Mouse (Mus musculus) left cerebral cortex, postnatal 14 days (tissue): Measurements from ENCODE around the gene Pmf1. TPM values are rescaled to one million over a fixed set of nuclear protein-coding genes. Genes with fewer than 3 reads are reported as not detected.

ENCODE experiments used
- DNase-seq, 2 experiments: peaks; one replicate each; pipeline ENCODE4 v3.0.0; 2021 to 2022; ENCODE audit warnings: low spot score in 2 of 2, mixed read lengths in 1 of 2
- intact Hi-C: fragments of 180-260 bp; cut with DNase I; formaldehyde crosslinking; loops from one replicate; pipeline ENCODE4 v1.15.1; 2025
- microRNA-seq, 2 experiments: library from miRNA; unstranded; fragments of <30 nt; microRNA quantifications; one replicate each; pipeline ENCODE4 v1.2.0; 2022
- total RNA-seq, 2 experiments: library from RNA; stranded (reverse); gene quantifications; 2 replicates each; pipeline ENCODE4 v1.2.3; 2021

Pmf1 gene
- total RNA-seq, 2 experiments from 2014 or later = 5.7 to 7.8 TPM

- no peak for DNase-seq
- intact Hi-C loops = no loop called here
These were observed 45.8 kb downstream of the Pmf1 start, which contains the start of gene Paqr6 for GRCm38 (mm10) chr3:88364337-88364736. Gene Paqr6, plus strand, starts transcription at chr3:88364584.

- intact Hi-C loops = no loop called here
- DNase-seq = peak in 1 of 2 experiments; percentile 39
These were observed 46.4 kb downstream of the Pmf1 start for GRCm38 (mm10) chr3:88363700-88364099.

GRCm38 (mm10) chr3:88361612-88362313 lies 48.4 kb downstream of the Pmf1 start:
- no peak for DNase-seq
- intact Hi-C loops = no loop called here

- DNase-seq = no peak
- intact Hi-C loops = no loop called here
These were observed 49.0 kb downstream of the Pmf1 start for GRCm38 (mm10) chr3:88361096-88361495.

- DNase-seq = no peak
- intact Hi-C loops = no loop called here
These were observed 50.1 kb downstream of the Pmf1 start for GRCm38 (mm10) chr3:88359989-88360388.

GRCm38 (mm10) chr3:88359584-88359983 lies 50.5 kb downstream of the Pmf1 start:
- no peak for DNase-seq
- intact Hi-C loops = no loop called here

- intact Hi-C loops = no loop called here
- DNase-seq = no peak
These were observed 55.5 kb downstream of the Pmf1 start for GRCm38 (mm10) chr3:88354396-88355165.

- DNase-seq = no peak
- intact Hi-C loops = no loop called here
These were observed 57.2 kb downstream of the Pmf1 start for GRCm38 (mm10) chr3:88352907-88353306.

GRCm38 (mm10) chr3:88350732-88351131 lies 59.4 kb downstream of the Pmf1 start:
- intact Hi-C loops = no loop called here
- no peak for DNase-seq

Small RNAs within 50 kb of the gene (microRNA-seq; reads per million reads assigned to microRNA genes)
- gene Mir7011 = 0 to 0.34 reads per million in 2 experiments

Other genes starting within 250 kb of the Pmf1 start
- under 1 TPM in 1 of 2 experiments, not detected in 1; 0.18 TPM for gene Rhbg, start 155.6 kb downstream of the Pmf1 start, total RNA-seq
- under 1 TPM in 1 of 2 experiments, not detected in 1; 0.49 TPM for gene Gm38392, start 123.1 kb downstream of the Pmf1 start, total RNA-seq
- 1 to 10 TPM; 2.6 to 3.9 TPM for gene Tsacc, start 113.3 kb downstream of the Pmf1 start, total RNA-seq
- gene Cct3, start 113.2 kb downstream of the Pmf1 start, total RNA-seq = 100 to 1,000 TPM; 163 to 170 TPM
- gene Glmp, start 85.3 kb downstream of the Pmf1 start, total RNA-seq = 10 to 100 TPM; 84.4 to 93.6 TPM
- under 1 TPM; 0.99 TPM for gene Tmem79, start 74.2 kb downstream of the Pmf1 start, total RNA-seq
- gene Smg5, start 74.1 kb downstream of the Pmf1 start, total RNA-seq = 10 to 100 TPM; 69.6 to 72.0 TPM
- gene Paqr6, start 45.7 kb downstream of the Pmf1 start, total RNA-seq = 1 to 10 TPM; 2.5 to 3.3 TPM
- under 1 TPM in 1 of 2 experiments, not detected in 1; 0.36 TPM for gene Bglap3, start 37.6 kb downstream of the Pmf1 start, total RNA-seq
- gene Bglap2, start 31.6 kb downstream of the Pmf1 start, total RNA-seq = 1 to 10 TPM in 1 of 2 experiments, not detected in 1; 1.4 TPM
- 1 to 10 TPM; 1.5 to 1.8 TPM for gene Bglap, start 25.9 kb downstream of the Pmf1 start, total RNA-seq
- gene Slc25a44, start 14.8 kb upstream of the Pmf1 start, total RNA-seq = 10 to 100 TPM; 69.6 to 71.3 TPM
- 10 to 100 TPM; 51.3 to 57.7 TPM for gene Sema4a, start 50.9 kb upstream of the Pmf1 start, total RNA-seq
- 10 to 100 TPM; 50.0 to 54.2 TPM for gene Lmna, start 99.6 kb upstream of the Pmf1 start, total RNA-seq
- 1 to 10 TPM; 3.3 to 4.2 TPM for gene Mex3a, start 122.1 kb upstream of the Pmf1 start, total RNA-seq
- gene Rab25, start 138.0 kb upstream of the Pmf1 start, total RNA-seq = not detected
- gene Lamtor2, start 142.7 kb upstream of the Pmf1 start, total RNA-seq = 100 to 1,000 TPM; 108 to 109 TPM
- gene Ubqln4, start 143.4 kb upstream of the Pmf1 start, total RNA-seq = 10 to 100 TPM; 91.2 to 91.6 TPM
- gene Ssr2, start 165.5 kb upstream of the Pmf1 start, total RNA-seq = 100 to 1,000 TPM; 114 to 123 TPM
- gene Arhgef2, start 195.6 kb upstream of the Pmf1 start, total RNA-seq = 100 to 1,000 TPM; 310 to 316 TPM
- not detected for gene Rxfp4, start 242.8 kb upstream of the Pmf1 start, total RNA-seq